In the genomic region with DNA sequence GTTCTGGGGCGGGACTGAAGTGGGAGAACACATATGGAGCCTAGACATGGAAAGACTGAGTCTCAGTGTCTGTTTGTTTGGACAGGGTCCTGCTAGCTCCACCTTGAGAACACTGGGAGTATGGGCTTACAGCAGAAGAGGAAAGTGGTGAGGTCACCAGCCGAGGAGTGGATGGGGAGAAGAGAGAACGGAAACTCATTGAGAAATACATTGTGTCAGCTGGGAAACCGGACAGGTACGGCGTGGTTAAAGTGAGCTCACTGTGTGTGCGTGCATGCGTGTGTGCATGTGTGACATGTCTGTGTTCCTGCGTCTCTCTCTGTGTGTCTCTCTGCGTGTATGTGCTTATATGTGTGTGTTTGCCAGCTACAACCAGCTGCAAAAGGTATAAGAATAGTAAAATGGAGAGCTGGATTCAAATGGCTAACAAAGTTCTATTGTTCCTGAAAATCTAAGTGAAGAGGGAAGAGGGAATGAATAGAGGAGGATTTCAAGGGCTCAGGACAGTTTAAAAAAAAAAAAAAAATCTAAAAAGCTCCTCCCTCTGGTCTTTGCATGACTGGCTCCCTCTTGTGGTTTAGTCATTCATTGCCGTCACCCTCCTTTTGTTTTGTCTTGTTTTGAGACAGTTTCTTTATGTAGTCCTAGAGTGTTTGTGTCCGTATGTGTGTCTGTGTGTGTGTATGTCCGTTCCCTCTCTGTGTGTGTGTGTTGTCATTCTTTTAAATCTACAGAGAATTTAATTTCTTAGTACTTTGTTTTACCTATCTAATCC, we compare ENCODE assay signal across 10 mouse cellular contexts. TPM values are rescaled to one million over a fixed set of nuclear protein-coding genes. Genes with fewer than 3 reads are reported as not detected.
A peak's percentile ranks its signal among the peaks of the same experiment; 100 is the strongest.
DNase-seq lines count a peak whose midpoint lies in the region; ATAC-seq and TF ChIP-seq lines count a peak whose summit lies in the region.
"Had no signal": no experiment of that assay in that cellular context is flagged by ENCODE, and none has a peak within 500 bp of the region (broad histone marks: within the 10 kb centered on the region; RNA-seq: fewer than 3 reads in every experiment).

No protein-coding gene starts in this region.

- H3K4me1 ChIP-seq in intestine, postnatal 0 days (replicated peaks; ENCODE audit: control insufficient read depth, insufficient read depth, low read length), result no peaks in the 10 kb centered on the region
- no peaks in the 10 kb centered on the region for H3K4me1 ChIP-seq in intestine, embryonic 16.5 days (ENCODE audit: control insufficient read depth, insufficient read depth, low read length)
- no peaks in the 10 kb centered on the region for H3K4me1 ChIP-seq in cerebellum, adult 2 months (ENCODE audit: control insufficient read depth, insufficient read depth, low read length)
- H3K4me1 ChIP-seq in forebrain, embryonic 16.5 days (replicated peaks; ENCODE audit: control insufficient read depth, insufficient read depth, low read length), result no peaks in the 10 kb centered on the region
- no peaks in the 10 kb centered on the region for H3K4me1 ChIP-seq in midbrain, embryonic 15.5 days
- H3K4me1 ChIP-seq: embryonic facial prominence, embryonic 13.5 days had no signal

- no peak overlapping the region for H3K4me3 ChIP-seq in intestine, postnatal 0 days (ENCODE audit: low read depth, low read length)
- no peak overlapping the region for H3K4me3 ChIP-seq in intestine, embryonic 16.5 days (ENCODE audit: low read length)
- H3K4me3 ChIP-seq in cerebellum, adult 2 months (replicated peaks; ENCODE audit: insufficient read depth, low read depth, low read length), result no peak overlapping the region
- H3K4me3 ChIP-seq in forebrain, embryonic 16.5 days (replicated peaks; ENCODE audit: low read length), result no peak overlapping the region
- H3K4me3 ChIP-seq in left cerebral cortex, adult 2 months, result no peak overlapping the region
- H3K4me3 ChIP-seq in midbrain, embryonic 15.5 days, result no peak overlapping the region
- H3K4me3 ChIP-seq: embryonic facial prominence, embryonic 13.5 days; stomach, embryonic 15.5 days had no signal

- peak; percentile 84 for TF ChIP-seq CTCF in intestine, postnatal 0 days (IDR thresholded peaks at IDR 0.05; ENCODE audit: low read depth)
- TF ChIP-seq CTCF in cerebellum, adult 2 months (IDR thresholded peaks at IDR 0.05; ENCODE audit: borderline replicate concordance, insufficient read depth, low read depth, low read length), result peak; percentile 50; the same call in 1 of the 2 replicates
- peak; percentile 83 for TF ChIP-seq CTCF in left cerebral cortex, adult 2 months (IDR thresholded peaks at IDR 0.05)

- ATAC-seq in intestine, postnatal 0 days, result no peak
- no peak for ATAC-seq in intestine, embryonic 16.5 days
- ATAC-seq in forebrain, embryonic 16.5 days, result peak; percentile 33; the same call in 1 of the 2 replicates
- ATAC-seq in midbrain, embryonic 15.5 days (replicated peaks), result 0 out of 2 replicates have a peak, but pooled peaks have one; percentile 24

- no peaks in the 10 kb centered on the region for H3K9me3 ChIP-seq in intestine, postnatal 0 days (ENCODE audit: control insufficient read depth)
- H3K9me3 ChIP-seq in intestine, embryonic 16.5 days (ENCODE audit: control insufficient read depth, low read length), result no peaks in the 10 kb centered on the region
- H3K9me3 ChIP-seq in forebrain, embryonic 16.5 days (ENCODE audit: control insufficient read depth, low read length), result no peaks in the 10 kb centered on the region
- no peaks in the 10 kb centered on the region for H3K9me3 ChIP-seq in midbrain, embryonic 15.5 days
- H3K9me3 ChIP-seq: embryonic facial prominence, embryonic 13.5 days; stomach, embryonic 15.5 days had no signal

- peak; percentile 84 for DNase-seq in ES-CJ7 (ENCODE audit: low read depth, low spot score)
- DNase-seq in cerebellum, adult 2 months, result peak; percentile 43 to 59
- peak in 1 of 2 experiments; percentile 45 for DNase-seq in left cerebral cortex, adult 2 months (ENCODE audit: extremely low spot score in 1 of 2, low spot score in 2 of 2)
- peak; percentile 66 for DNase-seq in thymus, postnatal 4 days

- no peaks in the 10 kb centered on the region for H3K27me3 ChIP-seq in intestine, postnatal 0 days (replicated peaks; ENCODE audit: control insufficient read depth, insufficient read depth, low read length)
- no peaks in the 10 kb centered on the region for H3K27me3 ChIP-seq in intestine, embryonic 16.5 days (replicated peaks; ENCODE audit: control insufficient read depth, insufficient read depth, low read length)
- no peaks in the 10 kb centered on the region for H3K27me3 ChIP-seq in cerebellum, adult 2 months (ENCODE audit: control insufficient read depth, insufficient read depth, low read length)
- no peaks in the 10 kb centered on the region for H3K27me3 ChIP-seq in forebrain, embryonic 16.5 days (replicated peaks; ENCODE audit: control insufficient read depth, insufficient read depth, low read length)
- no peaks in the 10 kb centered on the region for H3K27me3 ChIP-seq in midbrain, embryonic 15.5 days (replicated peaks)
- H3K27me3 ChIP-seq: embryonic facial prominence, embryonic 13.5 days; stomach, embryonic 15.5 days had no signal

- H3K36me3 ChIP-seq in intestine, postnatal 0 days (ENCODE audit: control insufficient read depth, insufficient read depth), result no peaks in the 10 kb centered on the region
- H3K36me3 ChIP-seq in intestine, embryonic 16.5 days (ENCODE audit: control insufficient read depth, insufficient read depth, low read length), result no peaks in the 10 kb centered on the region
- no peaks in the 10 kb centered on the region for H3K36me3 ChIP-seq in forebrain, embryonic 16.5 days (ENCODE audit: control insufficient read depth, insufficient read depth)
- no peaks in the 10 kb centered on the region for H3K36me3 ChIP-seq in midbrain, embryonic 15.5 days (replicated peaks)
- H3K36me3 ChIP-seq: embryonic facial prominence, embryonic 13.5 days; stomach, embryonic 15.5 days had no signal

- H3K9ac ChIP-seq in intestine, postnatal 0 days (ENCODE audit: low read depth, low read length), result no peak overlapping the region
- H3K9ac ChIP-seq in intestine, embryonic 16.5 days (ENCODE audit: low read depth, low read length), result no peak overlapping the region
- no peak overlapping the region for H3K9ac ChIP-seq in forebrain, embryonic 16.5 days (replicated peaks; ENCODE audit: low read depth, low read length)
- H3K9ac ChIP-seq in midbrain, embryonic 15.5 days, result no peak overlapping the region
- H3K9ac ChIP-seq: embryonic facial prominence, embryonic 13.5 days; stomach, embryonic 15.5 days had no signal

- no peak overlapping the region for H3K4me2 ChIP-seq in intestine, postnatal 0 days (replicated peaks; ENCODE audit: low read depth)
- no peak overlapping the region for H3K4me2 ChIP-seq in intestine, embryonic 16.5 days (ENCODE audit: low read depth, low read length)
- no peak overlapping the region for H3K4me2 ChIP-seq in forebrain, embryonic 16.5 days (ENCODE audit: low read length)
- no peak overlapping the region for H3K4me2 ChIP-seq in midbrain, embryonic 15.5 days
- H3K4me2 ChIP-seq: embryonic facial prominence, embryonic 13.5 days; stomach, embryonic 15.5 days had no signal

- WGBS in intestine, postnatal 0 days, result 66% methylated on average over 13 of the region's 13 CpGs
- 63% methylated on average over 13 of the region's 13 CpGs for WGBS in intestine, embryonic 16.5 days
- WGBS in cerebellum, adult 2 months, result 60% methylated on average over 13 of the region's 13 CpGs
- WGBS in forebrain, embryonic 16.5 days, result 57% methylated on average over 13 of the region's 13 CpGs
- 62% methylated on average over 13 of the region's 13 CpGs for WGBS in midbrain, embryonic 15.5 days

- TF ChIP-seq POLR2A in cerebellum, adult 2 months (IDR thresholded peaks at IDR 0.05; ENCODE audit: borderline replicate concordance, insufficient read depth, low read length), result no peak

- no peak overlapping the region for H3K27ac ChIP-seq in intestine, postnatal 0 days (ENCODE audit: low read depth, low read length)
- no peak overlapping the region for H3K27ac ChIP-seq in intestine, embryonic 16.5 days (ENCODE audit: low read length)
- no peak overlapping the region for H3K27ac ChIP-seq in cerebellum, adult 2 months (ENCODE audit: insufficient read depth, low read length)
- H3K27ac ChIP-seq in forebrain, embryonic 16.5 days (ENCODE audit: low read length), result no peak overlapping the region
- no peak overlapping the region for H3K27ac ChIP-seq in left cerebral cortex, adult 2 months
- H3K27ac ChIP-seq in midbrain, embryonic 15.5 days, result no peak overlapping the region
- H3K27ac ChIP-seq: embryonic facial prominence, embryonic 13.5 days; stomach, embryonic 15.5 days had no signal

- intact Hi-C loops in left cerebral cortex, adult 2 months (cut with DNase I), result loop anchor here (1.0 to 5.0 kb wide), 2 partner anchors 18 to 200 kb away; no protein-coding TSS in a partner anchor

RNA-seq across cellular contexts. Expression of gene Ak4, which starts 52.0 kb away (rescaled TPM):
- 1.6 and 2.0 TPM in 2 replicates for polyA plus RNA-seq in intestine, postnatal 0 days (2015; fragmentation: Nextera tagmentation; extraction: Ambion mirVana)
- polyA plus RNA-seq in intestine, embryonic 16.5 days (2015; fragmentation: Nextera tagmentation; extraction: Ambion mirVana), result 18.9 and 19.9 TPM in 2 replicates
- polyA plus RNA-seq in cerebellum, adult 2 months (2012; rRNA removed), result 56.6 and 76.5 TPM in 2 replicates
- polyA plus RNA-seq in forebrain, embryonic 16.5 days (2015; fragmentation: Nextera tagmentation; extraction: Ambion mirVana), result 8.8 and 9.5 TPM in 2 replicates
- 10 to 100 TPM; 30.0 to 46.1 TPM for total RNA-seq in left cerebral cortex, adult 2 months (2021)
- polyA plus RNA-seq in midbrain, embryonic 15.5 days (2015; fragmentation: Nextera tagmentation; extraction: Ambion mirVana), result 8.1 and 9.0 TPM in 2 replicates

Comparison
In these comparisons a context has a peak if more than half of its experiments do, and no peak if none do; other contexts are left out.
1. ATAC-seq: peak in forebrain, embryonic 16.5 days (single experiment) and midbrain, embryonic 15.5 days (single experiment); none in intestine, postnatal 0 days (single experiment) and intestine, embryonic 16.5 days (single experiment).
2. Peak in every context shown above with its lines, with median percentiles within 50 percentile points of each other: CTCF ChIP-seq.